Mouse (Mus musculus) embryonic fibroblast, embryonic 13.5 days (primary cell): ENCODE measurements around the gene Mmgt2.

ENCODE experiments used
- CTCF ChIP-seq: IDR thresholded peaks from 2 replicates; pipeline ENCODE4 v1.5.1; 2011; ENCODE audit warnings: mild to moderate bottlenecking, control low read depth, low read length, moderate library complexity, borderline replicate concordance; ENCODE audit not compliant: insufficient read depth
- POLR2A ChIP-seq: IDR thresholded peaks from 2 replicates; pipeline ENCODE4 v1.6.1; 2011; ENCODE audit warnings: low read depth, mild to moderate bottlenecking, control low read depth, low read length, moderate library complexity

GRCm38 (mm10) chr11:62678778-62679354 lies 30.4 kb downstream of the Mmgt2 start:
- TF ChIP-seq CTCF (no peak), POLR2A (no peak)
